Mouse (Mus musculus): ENCODE measurements around the gene Caln1. TPM values are rescaled to one million over a fixed set of nuclear protein-coding genes. Genes with fewer than 3 reads are reported as not detected.
A peak's percentile ranks its signal among the peaks of the same experiment; 100 is the strongest.

Caln1 gene
- polyA plus RNA-seq, 1 experiment from 2014 or later: 0.14 TPM

DNA sequence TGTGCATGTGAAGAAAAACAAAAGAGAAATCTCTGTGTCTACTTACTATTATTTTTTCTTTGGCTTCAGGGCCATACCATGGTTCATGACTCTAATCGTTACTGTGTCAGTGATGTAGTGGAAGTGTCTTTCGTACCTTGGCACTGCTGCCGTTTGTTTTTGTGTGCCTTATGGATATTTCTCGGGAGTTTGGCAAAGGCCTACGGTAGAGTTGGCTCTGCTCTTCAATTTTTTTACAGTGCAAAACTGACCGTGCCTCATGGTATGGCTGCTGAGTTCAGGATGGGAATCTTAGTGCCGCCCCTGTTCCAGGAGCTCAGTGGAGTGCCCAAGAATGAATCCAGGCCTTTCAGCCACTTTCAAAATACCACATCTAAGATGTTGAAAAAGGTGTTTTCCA is 123.0 kb downstream of the Caln1 start:
- H3K9ac ChIP-seq (ENCODE audit: low read depth, low read length): no peak overlapping the region
- ATAC-seq: no peak
- H3K27me3 ChIP-seq (replicated peaks; ENCODE audit: control insufficient read depth, insufficient read depth, low read length): no peaks in the 10 kb centered on the region
- H3K9me3 ChIP-seq (ENCODE audit: control insufficient read depth): no peaks in the 10 kb centered on the region
- 82% methylated on average over 7 of the region's 7 CpGs for WGBS
- no peaks in the 10 kb centered on the region for H3K4me1 ChIP-seq (replicated peaks; ENCODE audit: control insufficient read depth, insufficient read depth, low read length)
- H3K27ac ChIP-seq (ENCODE audit: low read depth, low read length): no peak overlapping the region
- H3K4me2 ChIP-seq (replicated peaks; ENCODE audit: low read depth): no peak overlapping the region
- H3K4me3 ChIP-seq (ENCODE audit: low read depth, low read length): no peak overlapping the region
- no peaks in the 10 kb centered on the region for H3K36me3 ChIP-seq (ENCODE audit: control insufficient read depth, insufficient read depth)
- TF ChIP-seq CTCF (IDR thresholded peaks at IDR 0.05; ENCODE audit: low read depth): no peak

DNA sequence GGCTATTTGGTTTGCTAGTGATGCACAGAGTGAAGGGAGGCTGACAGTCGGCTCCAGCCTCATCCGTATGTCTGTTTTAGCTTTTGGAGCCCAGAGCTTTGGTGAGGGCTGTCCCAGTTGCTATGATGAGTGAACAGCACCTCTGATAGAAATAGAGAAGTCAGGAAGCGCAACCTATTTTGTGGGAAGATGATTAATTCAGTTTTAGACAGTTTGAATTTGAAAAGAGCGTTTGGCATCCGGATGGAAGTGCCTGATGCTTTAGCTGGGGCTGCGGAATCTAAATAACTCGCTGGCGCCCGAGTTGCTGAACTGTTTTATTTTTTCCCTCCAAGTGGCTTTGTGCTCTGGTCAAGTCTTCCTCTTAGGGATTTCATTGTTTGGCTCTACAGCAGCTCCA is 133.3 kb downstream of the Caln1 start:
- no peak overlapping the region for H3K27ac ChIP-seq (ENCODE audit: low read depth, low read length)
- H3K4me3 ChIP-seq (ENCODE audit: low read depth, low read length): no peak overlapping the region
- no peaks in the 10 kb centered on the region for H3K9me3 ChIP-seq (ENCODE audit: control insufficient read depth)
- no peak for TF ChIP-seq CTCF (IDR thresholded peaks at IDR 0.05; ENCODE audit: low read depth)
- no peak overlapping the region for H3K9ac ChIP-seq (ENCODE audit: low read depth, low read length)
- H3K27me3 ChIP-seq (replicated peaks; ENCODE audit: control insufficient read depth, insufficient read depth, low read length): no peaks in the 10 kb centered on the region
- ATAC-seq: no peak
- no peak overlapping the region for H3K4me2 ChIP-seq (replicated peaks; ENCODE audit: low read depth)
- no peaks in the 10 kb centered on the region for H3K4me1 ChIP-seq (replicated peaks; ENCODE audit: control insufficient read depth, insufficient read depth, low read length)
- no peaks in the 10 kb centered on the region for H3K36me3 ChIP-seq (ENCODE audit: control insufficient read depth, insufficient read depth)
- WGBS: 75% methylated on average over 9 of the region's 9 CpGs

DNA sequence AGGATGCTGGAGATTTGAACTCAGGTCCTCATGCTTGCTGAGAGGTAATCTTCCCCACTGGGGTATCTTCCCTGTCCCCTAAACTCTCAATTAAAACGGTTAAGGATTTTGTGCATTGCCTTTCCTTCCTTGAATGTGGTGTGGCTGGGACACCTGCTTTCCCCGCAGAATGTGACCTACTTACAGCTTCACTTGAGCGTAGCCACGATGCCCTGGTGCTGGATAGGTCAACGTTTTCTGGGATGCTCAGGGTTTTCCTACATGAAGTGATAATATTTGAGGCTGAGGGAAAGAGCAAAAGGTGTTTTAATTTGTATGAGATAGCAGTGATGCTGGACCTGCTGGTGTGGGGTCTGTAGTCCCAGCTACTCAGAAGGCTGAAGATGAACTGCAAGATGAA is 135.6 kb downstream of the Caln1 start:
- 80% methylated on average over 5 of the region's 5 CpGs for WGBS
- no peak overlapping the region for H3K9ac ChIP-seq (ENCODE audit: low read depth, low read length)
- no peaks in the 10 kb centered on the region for H3K36me3 ChIP-seq (ENCODE audit: control insufficient read depth, insufficient read depth)
- H3K9me3 ChIP-seq (ENCODE audit: control insufficient read depth): no peaks in the 10 kb centered on the region
- H3K4me3 ChIP-seq (ENCODE audit: low read depth, low read length): no peak overlapping the region
- no peak overlapping the region for H3K27ac ChIP-seq (ENCODE audit: low read depth, low read length)
- no peaks in the 10 kb centered on the region for H3K4me1 ChIP-seq (replicated peaks; ENCODE audit: control insufficient read depth, insufficient read depth, low read length)
- TF ChIP-seq CTCF (IDR thresholded peaks at IDR 0.05; ENCODE audit: low read depth): no peak
- no peak for ATAC-seq
- no peak overlapping the region for H3K4me2 ChIP-seq (replicated peaks; ENCODE audit: low read depth)
- H3K27me3 ChIP-seq (replicated peaks; ENCODE audit: control insufficient read depth, insufficient read depth, low read length): no peaks in the 10 kb centered on the region

DNA sequence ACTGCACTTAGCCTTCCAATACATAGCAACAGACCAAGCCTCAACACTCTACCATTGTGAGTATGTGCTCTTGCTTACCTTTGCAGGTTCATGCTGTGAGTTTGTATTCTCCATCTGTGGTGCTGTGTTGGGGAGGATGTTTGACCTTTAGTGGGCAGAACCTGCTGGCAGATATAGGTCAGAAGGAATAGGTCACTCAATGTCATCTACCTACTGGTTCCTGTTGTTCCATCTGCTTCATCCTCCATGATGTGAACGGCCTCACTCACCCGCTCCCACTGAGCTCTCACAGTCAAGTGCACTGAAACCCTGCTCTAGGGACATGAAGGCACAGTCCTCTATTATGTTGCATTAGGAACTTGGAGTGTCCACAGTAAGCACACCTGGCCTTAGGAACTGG is 141.3 kb downstream of the Caln1 start:
- TF ChIP-seq CTCF (IDR thresholded peaks at IDR 0.05; ENCODE audit: low read depth): no peak
- H3K9ac ChIP-seq (ENCODE audit: low read depth, low read length): no peak overlapping the region
- WGBS: 93% methylated on average over 2 of the region's 2 CpGs

DNA sequence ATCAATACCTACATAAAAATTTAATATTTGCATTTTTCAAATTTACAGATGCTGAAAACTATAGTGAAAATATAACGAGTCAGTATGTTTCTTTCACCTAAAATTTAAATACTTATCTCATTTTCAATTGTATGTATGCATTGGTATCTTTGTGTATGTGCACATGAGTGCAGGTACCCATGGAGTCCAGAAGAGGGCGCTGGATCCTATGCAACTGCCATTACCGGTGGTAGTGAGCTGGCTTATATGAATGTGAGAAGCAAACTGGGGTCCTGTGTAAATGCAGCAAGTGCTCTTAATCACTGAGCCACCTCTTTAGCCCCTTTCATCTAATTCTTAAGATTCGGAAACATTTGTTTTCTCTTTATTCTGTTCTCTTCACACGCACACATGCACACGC is 146.1 kb downstream of the Caln1 start:
- Histone ChIP-seq H3K4me1 (replicated peaks; ENCODE audit: control insufficient read depth, insufficient read depth, low read length) (no peaks in the 10 kb centered on the region), H3K4me2 (replicated peaks; ENCODE audit: low read depth) (no peak overlapping the region), H3K9ac (ENCODE audit: low read depth, low read length) (no peak overlapping the region), H3K27me3 (replicated peaks; ENCODE audit: control insufficient read depth, insufficient read depth, low read length) (no peaks in the 10 kb centered on the region), H3K4me3 (ENCODE audit: low read depth, low read length) (no peak overlapping the region), H3K36me3 (ENCODE audit: control insufficient read depth, insufficient read depth) (no peaks in the 10 kb centered on the region), H3K27ac (ENCODE audit: low read depth, low read length) (no peak overlapping the region), H3K9me3 (ENCODE audit: control insufficient read depth) (no peaks in the 10 kb centered on the region)
- 82% methylated on average over 6 of the region's 6 CpGs for WGBS
- no peak for ATAC-seq
- TF ChIP-seq CTCF (IDR thresholded peaks at IDR 0.05; ENCODE audit: low read depth): no peak

More for the DNA sequence above, 141.3 kb downstream of the Caln1 start:
- Histone ChIP-seq H3K4me1 (replicated peaks; ENCODE audit: control insufficient read depth, insufficient read depth, low read length) (no peaks in the 10 kb centered on the region), H3K27ac (ENCODE audit: low read depth, low read length) (no peak overlapping the region), H3K4me2 (replicated peaks; ENCODE audit: low read depth) (no peak overlapping the region), H3K36me3 (ENCODE audit: control insufficient read depth, insufficient read depth) (no peaks in the 10 kb centered on the region), H3K27me3 (replicated peaks; ENCODE audit: control insufficient read depth, insufficient read depth, low read length) (no peaks in the 10 kb centered on the region), H3K4me3 (ENCODE audit: low read depth, low read length) (no peak overlapping the region), H3K9me3 (ENCODE audit: control insufficient read depth) (no peaks in the 10 kb centered on the region)
- no peak for ATAC-seq

DNA sequence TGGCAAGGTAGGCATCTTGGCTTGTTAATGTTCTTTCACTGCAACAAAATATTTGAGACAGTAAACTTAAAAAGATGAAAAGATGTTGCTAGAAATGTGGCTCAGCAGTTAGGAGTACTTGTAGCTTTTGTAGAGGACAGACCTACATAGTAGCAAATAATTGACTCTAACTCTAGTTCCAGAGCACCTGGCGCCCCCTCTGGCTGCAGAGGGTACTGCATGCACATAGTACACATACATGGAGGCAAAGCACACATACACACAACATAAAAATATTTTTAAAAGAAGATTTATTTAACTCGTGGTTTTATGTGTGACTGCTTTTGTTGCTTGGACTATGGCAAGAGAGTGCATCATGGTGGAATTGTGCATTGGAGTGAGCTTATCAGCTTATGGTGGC is 151.3 kb downstream of the Caln1 start:
- H3K4me2 ChIP-seq (replicated peaks; ENCODE audit: low read depth): no peak overlapping the region
- H3K4me1 ChIP-seq (replicated peaks; ENCODE audit: control insufficient read depth, insufficient read depth, low read length): no peaks in the 10 kb centered on the region
- peak; percentile 37 for TF ChIP-seq CTCF (IDR thresholded peaks at IDR 0.05; ENCODE audit: low read depth)
- no peak overlapping the region for H3K9ac ChIP-seq (ENCODE audit: low read depth, low read length)
- H3K27me3 ChIP-seq (replicated peaks; ENCODE audit: control insufficient read depth, insufficient read depth, low read length): no peaks in the 10 kb centered on the region
- WGBS: 61% methylated on average over 2 of the region's 2 CpGs
- H3K4me3 ChIP-seq (ENCODE audit: low read depth, low read length): no peak overlapping the region
- no peaks in the 10 kb centered on the region for H3K9me3 ChIP-seq (ENCODE audit: control insufficient read depth)
- H3K27ac ChIP-seq (ENCODE audit: low read depth, low read length): no peak overlapping the region
- no peak for ATAC-seq
- H3K36me3 ChIP-seq (ENCODE audit: control insufficient read depth, insufficient read depth): no peaks in the 10 kb centered on the region

DNA sequence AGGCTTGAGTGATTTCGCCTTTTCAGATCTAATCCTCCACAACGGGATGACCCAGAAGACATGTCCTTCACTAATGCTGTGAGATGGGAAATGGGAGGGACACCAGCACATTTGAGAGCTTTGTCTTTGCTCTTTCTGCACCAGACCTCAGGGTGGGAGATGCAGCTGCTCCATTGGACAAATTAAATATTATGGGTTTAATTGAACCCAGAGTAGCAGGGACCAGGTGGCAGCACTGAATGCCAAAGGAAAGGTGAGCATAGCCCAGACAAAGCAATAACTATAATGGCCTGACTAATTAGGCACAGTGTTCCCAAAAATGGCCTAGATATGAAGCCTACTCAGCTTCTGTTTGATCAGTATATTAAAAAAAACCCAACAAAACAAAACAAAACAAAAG is 158.2 kb downstream of the Caln1 start:
- Histone ChIP-seq H3K36me3 (ENCODE audit: control insufficient read depth, insufficient read depth) (no peaks in the 10 kb centered on the region), H3K4me2 (replicated peaks; ENCODE audit: low read depth) (no peak overlapping the region), H3K9ac (ENCODE audit: low read depth, low read length) (no peak overlapping the region), H3K27ac (ENCODE audit: low read depth, low read length) (no peak overlapping the region), H3K27me3 (replicated peaks; ENCODE audit: control insufficient read depth, insufficient read depth, low read length) (no peaks in the 10 kb centered on the region), H3K4me1 (replicated peaks; ENCODE audit: control insufficient read depth, insufficient read depth, low read length) (no peaks in the 10 kb centered on the region), H3K9me3 (ENCODE audit: control insufficient read depth) (no peaks in the 10 kb centered on the region), H3K4me3 (ENCODE audit: low read depth, low read length) (no peak overlapping the region)
- WGBS: 81% methylated on average over 2 of the region's 2 CpGs
- no peak for ATAC-seq
- no peak for TF ChIP-seq CTCF (IDR thresholded peaks at IDR 0.05; ENCODE audit: low read depth)
